Mouse (Mus musculus) left cerebral cortex, postnatal 14 days (tissue): ENCODE results near the gene Gm20481. TPM values are rescaled to one million over a fixed set of nuclear protein-coding genes. Genes with fewer than 3 reads are reported as not detected.
A peak's percentile ranks its signal among the peaks of the same experiment; 100 is the strongest.
"Not testable (repeated sequence)": the region's sequence is repeated elsewhere in the genome, so short reads cannot be mapped to it uniquely, and the experiment has no call there.

Experiments used
- DNase-seq, 2 experiments: peaks; one replicate each; pipeline ENCODE4 v3.0.0; 2021 to 2022; ENCODE audit warnings: low spot score in 2 of 2, mixed read lengths in 1 of 2
- intact Hi-C: fragments of 180-260 bp; cut with DNase I; formaldehyde crosslinking; loops from one replicate; pipeline ENCODE4 v1.15.1; 2025
- total RNA-seq, 2 experiments: library from RNA; stranded (reverse); gene quantifications; 2 replicates each; pipeline ENCODE4 v1.2.3; 2021

Gene Gm20481
- total RNA-seq, 2 experiments from 2014 or later = not detected

DNA sequence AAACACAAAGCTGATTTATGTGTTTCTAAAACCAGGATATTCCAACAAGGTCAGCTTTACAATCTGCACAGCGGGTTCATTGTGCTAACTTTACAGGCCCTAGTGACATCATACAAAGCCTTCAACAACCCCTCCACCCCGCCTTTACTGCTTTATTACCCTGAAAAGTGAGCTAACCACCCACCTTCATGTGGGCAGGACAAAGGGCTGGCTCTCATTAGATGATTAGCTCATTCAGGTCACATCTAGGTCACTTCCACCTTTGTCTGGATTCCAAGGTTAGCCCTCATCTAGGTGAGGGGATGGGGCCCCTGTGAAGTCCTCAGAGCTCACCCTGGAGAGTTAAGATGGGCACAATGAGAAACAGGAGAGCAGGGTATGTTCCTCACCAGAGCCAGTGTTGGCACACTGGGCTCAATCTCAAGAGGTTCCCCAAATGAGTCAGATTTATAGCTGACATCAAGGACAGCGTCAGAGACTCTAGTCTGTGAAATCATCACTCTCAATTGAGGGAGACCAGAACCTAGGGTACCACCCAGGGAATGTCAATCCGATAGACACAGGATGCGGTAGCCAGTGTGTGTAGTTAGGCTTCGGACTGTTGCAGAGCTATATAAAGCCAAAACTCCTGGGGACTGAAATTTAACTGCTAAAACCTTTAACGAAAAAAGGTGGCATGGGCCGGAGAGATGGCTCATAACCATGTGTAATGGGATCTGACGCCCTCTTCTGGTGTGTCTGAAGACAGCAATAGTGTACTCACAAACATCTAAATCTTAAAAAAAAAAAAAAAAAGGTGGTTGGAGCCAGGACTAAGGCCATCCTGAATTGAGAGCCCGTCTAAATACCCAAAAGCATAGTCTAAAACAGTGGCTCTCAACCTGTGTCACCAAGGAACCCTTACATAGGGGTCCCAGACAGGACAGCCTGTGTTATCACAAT, 18.9 kb upstream of the Gm20481 start:
- intact Hi-C loops = no loop called here
- no peak for DNase-seq

DNA sequence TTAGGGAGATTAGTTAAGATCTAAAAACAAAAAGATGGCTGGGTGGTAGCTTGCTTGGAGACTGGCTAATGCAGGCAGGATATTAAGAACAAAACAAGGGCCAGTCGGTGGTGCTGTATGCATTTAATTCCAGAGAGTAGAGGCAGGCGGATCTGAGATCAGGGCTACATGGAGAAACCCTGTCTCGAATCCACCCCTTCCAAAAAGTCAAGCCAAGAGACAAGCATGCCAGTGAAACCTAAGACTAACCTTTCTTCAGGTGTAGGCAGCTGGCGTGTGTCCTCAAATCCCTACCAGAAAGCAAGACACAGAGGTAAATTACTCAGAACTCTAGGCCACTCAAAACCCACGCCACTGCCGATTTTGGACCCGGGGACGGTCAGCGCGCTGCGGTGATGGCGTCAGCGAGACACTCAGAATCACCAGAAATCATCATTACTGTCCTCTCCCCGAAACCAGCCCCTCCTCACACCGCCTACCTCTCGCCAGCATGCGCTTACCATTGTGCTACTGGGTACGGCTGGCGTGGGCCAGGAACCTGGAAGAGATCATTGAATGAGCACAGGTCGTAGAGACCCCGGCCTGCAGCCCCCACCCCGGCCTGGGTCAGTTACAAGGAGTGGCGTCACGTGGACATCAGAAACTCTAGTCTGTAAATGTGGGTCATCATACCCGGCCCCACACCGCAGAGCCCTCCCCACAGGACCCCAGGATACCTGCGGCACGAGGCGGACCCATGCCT, 17.9 kb upstream of the Gm20481 start:
- intact Hi-C loops = loop anchor here (2.0 kb wide), 1 partner anchor 31 kb away; no protein-coding TSS in a partner anchor
- DNase-seq = peak; percentile 47 to 62

DNA sequence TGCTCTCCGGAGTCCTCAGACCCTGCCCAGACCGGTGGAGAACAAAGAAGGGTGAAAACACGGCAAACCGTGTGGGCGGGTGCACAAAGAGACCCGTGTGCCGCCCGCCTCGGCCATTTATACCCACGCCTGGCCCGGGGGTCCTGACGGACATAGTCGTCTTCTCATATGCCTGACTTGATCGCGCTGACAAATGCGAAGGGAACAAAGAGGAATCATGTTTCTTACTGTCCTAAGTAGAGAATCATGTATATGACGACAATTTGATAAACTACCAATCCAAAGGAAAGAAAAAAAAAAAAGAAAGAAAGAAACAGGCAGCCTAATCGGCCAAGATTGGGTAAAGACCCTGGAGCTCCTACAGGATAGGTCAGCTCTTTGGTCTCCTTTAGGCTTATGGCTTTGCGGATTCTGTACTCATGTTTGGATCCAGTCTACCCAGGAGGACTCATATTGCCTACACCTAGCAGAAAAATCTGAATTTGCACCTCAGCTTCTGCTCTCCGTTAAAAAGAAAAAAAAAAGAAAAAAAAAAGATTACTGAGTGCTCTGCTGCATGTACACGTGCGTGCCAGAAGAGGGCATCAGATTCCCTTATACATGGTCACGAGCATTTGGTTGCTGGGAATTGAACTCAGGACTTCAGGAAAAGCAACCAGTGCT, 17.2 kb upstream of the Gm20481 start:
- DNase-seq = peak; percentile 80 to 81
- intact Hi-C loops = loop anchor here (2.0 kb wide), 1 partner anchor 30 kb away; no protein-coding TSS in a partner anchor

DNA sequence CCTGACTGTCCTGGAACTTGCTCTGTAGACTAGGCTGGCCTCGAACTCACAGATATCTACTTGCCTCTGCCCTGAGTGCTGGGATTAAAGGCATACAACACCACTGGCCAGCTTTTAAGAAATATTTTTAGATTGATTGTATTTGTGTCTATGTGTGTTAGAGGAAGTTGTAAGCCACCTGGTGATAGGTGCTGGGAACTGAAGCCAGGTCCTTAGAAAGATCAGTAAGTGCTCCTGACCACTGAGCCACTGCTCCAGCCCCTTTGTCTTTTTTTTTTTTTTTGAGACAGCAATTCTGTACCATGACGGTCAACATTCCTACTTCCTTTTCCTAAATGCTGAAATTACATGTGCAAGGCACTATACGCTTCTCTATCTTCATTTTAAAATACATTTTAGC, 16.5 kb upstream of the Gm20481 start:
- DNase-seq = no peak
- intact Hi-C loops = loop anchor here (2.0 kb wide), 1 partner anchor 30 kb away; no protein-coding TSS in a partner anchor

DNA sequence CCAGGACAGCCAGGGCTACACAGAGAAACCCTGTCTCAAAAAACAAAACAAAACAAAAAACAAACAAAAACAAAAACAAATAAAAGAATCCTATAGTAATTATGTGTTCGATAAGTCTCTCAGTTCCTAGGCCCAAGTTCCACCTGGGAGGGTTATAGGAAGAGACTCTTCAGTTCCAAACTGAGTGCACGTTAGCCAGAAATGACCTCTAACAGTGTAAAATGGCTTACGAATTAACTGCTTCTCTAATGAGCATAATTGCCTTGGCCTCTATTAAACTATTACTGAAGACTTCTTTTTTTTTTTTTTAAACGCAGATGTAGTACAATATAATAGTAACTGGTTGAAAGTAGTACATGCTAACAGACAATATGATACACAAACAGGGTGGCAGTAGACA, 15.8 kb upstream of the Gm20481 start:
- intact Hi-C loops = loop anchor here (2.0 kb wide), 1 partner anchor 29 kb away; no protein-coding TSS in a partner anchor
- DNase-seq = no peak

DNA sequence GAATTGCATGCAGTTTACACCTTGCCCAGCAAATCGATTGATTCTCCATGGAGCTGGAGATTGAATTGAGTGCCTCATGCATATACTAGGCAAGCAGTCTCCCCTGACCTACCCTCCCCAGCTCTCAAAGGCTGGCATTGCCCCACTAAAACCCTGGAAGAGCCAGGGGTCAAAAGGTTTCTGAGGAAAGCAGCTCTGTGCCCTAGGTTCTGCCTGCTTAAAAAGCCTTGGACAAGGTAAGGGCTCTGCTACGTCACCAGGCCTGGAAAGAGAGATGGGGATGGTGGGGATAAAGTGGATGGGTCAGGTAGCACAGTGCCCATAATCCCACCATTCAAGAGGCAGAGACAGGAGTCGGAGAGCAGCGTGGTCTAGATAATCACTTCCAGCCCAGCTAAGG, 14.9 kb upstream of the Gm20481 start:
- no peak for DNase-seq
- intact Hi-C loops = no loop called here

DNA sequence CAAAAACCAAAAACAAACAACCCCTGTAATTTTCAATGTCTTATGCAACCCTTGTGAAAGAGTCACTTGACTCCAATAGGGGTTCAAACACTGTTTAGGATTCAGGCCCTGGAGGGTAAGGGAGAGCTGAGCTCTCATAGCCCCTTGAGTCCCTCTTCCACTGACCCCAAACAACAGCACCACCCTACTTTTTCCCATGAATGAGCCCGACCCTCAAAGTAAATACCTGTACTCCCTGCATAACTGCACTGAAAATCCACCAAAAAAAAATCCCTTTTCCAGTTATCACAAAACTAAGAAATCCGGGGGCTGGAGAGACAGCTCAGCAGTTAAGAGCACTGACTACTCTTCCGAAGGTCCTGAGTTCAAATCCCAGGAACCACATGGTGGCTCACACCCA, 13.8 kb upstream of the Gm20481 start:
- DNase-seq = no peak
- intact Hi-C loops = no loop called here

DNA sequence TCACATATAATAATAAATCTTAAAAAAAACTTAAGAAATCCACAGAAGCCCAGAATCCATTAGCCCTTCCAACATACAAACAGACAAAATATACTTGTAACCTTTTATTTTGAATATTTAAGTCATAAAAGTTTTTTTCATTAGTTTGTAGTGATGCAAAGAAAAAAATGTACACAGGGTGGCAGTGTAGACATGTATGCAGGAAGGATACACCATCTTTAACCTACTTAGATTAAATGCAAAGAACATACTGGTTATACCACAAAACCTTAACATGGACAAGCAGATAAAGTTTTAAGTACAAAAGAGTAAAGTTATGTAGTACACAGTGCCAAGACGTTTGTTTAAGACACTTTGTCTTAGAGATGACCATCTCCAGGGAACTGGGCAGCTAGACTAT, 13.4 kb upstream of the Gm20481 start:
- intact Hi-C loops = no loop called here
- DNase-seq = no peak

DNA sequence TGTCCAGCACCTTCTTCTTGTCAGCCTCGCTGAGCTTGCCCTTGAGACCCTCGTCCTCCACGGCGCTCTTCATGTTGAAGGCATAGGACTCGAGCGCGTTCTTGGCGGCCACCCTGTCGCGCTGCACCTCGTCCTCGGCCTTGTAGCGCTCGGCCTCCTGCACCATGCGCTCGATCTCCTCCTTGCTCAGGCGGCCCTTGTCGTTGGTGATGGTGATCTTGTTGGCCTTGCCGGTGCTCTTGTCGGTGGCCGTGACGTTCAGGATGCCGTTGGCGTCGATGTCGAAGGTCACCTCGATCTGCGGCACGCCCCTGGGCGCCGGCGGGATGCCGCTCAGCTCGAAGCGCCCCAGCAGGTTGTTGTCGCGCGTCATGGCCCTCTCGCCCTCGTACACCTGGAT, 12.4 kb upstream of the Gm20481 start:
- intact Hi-C loops, DNase-seq: not testable (repeated sequence)

DNA sequence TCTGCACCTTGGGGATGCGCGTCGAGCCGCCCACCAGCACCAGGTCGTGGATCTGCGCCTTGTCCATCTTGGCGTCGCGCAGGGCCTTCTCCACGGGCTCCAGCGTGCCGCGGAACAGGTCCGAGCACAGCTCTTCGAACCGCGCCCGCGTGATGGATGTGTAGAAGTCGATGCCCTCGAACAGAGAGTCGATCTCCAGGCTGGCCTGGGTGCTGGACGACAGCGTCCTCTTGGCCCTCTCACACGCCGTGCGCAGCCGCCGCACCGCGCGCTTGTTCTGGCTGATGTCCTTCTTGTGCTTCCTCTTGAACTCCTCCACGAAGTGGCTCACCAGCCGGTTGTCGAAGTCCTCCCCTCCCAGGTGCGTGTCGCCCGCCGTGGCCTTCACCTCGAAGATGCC, 11.7 kb upstream of the Gm20481 start:
- intact Hi-C loops, DNase-seq: not testable (repeated sequence)

DNA sequence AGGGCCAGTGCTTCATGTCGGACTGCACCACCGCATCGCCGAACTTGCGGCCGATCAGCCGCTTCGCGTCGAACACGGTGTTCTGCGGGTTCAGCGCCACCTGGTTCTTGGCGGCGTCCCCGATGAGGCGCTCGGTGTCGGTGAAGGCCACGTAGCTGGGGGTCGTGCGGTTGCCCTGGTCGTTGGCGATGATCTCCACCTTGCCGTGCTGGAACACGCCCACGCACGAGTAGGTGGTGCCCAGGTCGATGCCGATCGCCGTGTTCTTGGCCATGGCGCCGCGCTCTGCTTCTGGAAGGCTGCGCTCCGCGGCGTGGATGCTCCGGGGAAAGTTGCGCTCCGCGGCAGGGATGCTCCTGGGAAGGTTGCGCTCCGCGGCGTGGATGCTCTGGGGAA, 11.0 kb upstream of the Gm20481 start:
- intact Hi-C loops = not testable (repeated sequence)

DNA sequence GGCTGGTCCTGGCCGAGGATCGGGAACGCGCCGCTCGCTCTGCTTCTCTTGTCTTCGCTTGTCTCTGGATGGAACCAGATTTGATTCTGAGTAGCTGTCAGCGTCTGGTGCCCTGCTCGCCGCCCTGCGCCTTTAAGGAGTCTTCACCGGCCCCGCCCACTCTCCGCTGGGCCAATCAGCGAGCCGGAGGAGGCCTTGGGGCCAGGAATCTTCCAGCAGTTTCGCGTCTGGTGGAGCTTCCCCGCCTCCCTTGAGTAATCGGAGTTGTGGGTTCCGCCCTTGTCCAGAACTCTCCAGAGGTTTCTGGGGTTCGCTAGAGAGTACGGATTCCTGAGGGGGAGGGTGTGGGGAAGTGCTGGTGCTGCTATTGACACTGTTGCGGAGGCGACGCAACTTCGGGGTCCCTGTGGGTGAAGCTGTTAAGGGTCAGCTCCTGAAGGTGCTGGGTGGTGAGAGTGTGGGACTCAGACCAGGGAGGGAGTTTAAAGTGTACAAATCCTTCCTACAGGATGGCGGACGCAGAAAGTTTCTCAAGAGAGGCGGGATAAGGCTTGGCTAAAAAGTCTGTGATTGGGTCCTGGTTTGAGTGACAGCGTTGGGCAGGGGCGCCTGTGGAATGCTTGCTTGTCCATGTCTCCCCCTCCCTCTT, 10.5 kb upstream of the Gm20481 start, which contains the start of gene Hspa1b:
Hspa1b (minus strand) TSS at position 109 of the 649 bp plus-strand sequence.
- intact Hi-C loops = not testable (repeated sequence)
- DNase-seq = peak; percentile 67 to 79

More for the DNA sequence above, 11.0 kb upstream of the Gm20481 start:
- not testable (repeated sequence) for DNase-seq

DNA sequence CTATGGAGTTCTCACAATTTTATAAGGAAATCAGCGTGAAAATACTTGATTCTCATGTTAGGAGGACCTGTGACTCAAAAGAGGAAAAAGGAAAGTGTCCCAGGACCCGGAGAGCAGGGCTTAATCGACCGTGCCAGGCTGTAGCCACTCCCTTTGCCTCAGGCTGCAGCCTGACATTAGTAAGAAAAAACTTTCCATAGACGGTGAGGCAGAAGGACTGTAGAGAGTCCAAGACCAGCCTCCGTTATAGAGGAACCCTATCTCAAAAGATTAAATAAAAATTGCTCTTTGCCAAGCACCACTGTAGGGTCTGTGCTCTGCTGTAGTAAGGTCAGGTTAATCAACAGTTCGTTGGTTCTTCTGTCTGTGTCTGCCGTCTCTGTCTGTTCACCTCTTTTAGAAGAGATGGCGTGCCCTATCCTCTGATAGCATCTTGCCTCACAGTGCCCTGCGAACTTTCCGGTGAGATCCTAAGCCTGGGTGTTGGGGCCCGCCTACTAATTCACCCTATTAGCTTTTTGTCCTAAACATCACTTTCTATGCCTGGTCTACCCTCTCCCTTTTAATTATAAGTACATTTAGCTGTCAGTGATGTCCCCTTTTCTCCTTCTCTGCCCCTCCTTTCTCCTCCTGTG, 9.7 kb upstream of the Gm20481 start:
- no peak for DNase-seq
- intact Hi-C loops = no loop called here

DNA sequence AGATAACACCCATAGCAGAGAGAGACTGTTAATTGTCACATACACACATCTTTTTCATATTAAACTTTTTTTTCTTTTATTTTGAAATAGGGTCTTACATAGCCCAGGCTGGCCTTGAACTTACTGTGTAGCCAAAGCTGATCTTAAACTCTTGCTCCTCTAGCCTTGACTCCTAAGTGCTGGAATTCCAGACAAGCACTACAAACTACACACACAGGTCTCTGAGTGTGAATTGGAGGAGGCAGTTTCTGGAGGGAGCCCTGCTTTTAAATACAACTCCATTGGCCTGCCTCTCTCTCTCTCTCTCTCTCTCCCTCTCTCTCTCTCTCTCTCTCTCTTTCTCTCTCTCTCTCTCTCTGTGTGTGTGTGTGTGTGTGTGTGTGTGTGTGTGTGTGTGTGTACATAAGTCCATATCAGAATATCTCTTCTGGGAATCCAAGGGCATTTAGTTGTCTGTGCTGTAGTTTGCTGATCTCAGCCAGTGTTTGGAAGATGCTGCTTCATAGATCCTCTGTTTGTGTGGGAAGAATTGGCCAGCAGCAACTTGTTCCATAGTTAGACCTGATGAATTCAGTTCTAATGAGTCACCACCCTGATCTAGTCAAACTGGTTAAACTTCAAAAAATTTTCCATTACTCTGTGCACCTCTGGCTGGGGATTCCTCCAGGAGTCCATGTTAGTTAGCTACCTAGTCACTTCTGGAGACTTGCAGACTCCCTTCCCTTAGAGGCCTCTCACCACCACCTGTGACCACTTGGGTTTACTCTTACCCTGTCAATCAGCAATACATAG, 8.8 kb upstream of the Gm20481 start:
- intact Hi-C loops = no loop called here
- no peak for DNase-seq

DNA sequence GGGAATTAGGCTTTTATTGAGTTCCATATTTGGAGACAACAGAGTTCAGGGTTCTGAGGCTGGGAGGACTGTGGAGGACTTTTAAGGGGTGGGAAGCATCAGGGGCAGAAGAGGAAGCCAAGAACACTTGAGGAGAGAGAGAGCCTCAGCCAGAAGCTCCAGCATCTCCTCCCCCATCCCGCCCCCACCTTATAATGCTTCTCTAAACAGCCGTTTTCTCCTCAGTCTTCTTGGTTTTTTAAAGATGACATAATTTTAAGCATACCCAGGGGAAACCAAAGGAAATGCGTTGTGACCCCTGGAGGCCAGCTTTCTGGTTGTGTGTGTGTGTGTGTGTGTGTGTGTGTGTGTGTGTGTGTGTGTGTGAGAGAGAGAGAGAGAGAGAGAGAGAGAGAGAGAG, 7.6 kb upstream of the Gm20481 start:
- intact Hi-C loops = no loop called here
- no peak for DNase-seq

DNA sequence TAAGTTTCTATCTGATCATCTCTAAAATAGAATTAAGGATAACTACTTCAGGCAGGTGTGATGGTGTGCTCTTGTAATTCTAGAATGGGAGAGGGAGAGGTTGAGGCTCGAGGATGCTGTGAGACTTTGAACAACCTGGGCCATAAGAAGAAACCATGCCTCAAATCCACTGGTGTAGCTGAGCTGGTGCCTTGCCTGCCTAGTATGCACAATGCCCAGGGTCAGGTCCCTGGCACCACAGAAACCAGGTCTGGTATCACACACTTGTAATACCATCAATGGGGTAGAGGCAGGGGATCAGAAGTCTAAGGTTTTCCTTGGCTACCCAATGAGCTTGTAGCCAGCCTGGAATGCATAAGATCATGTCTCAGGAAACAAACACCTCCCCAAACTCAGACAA, 6.9 kb upstream of the Gm20481 start:
- intact Hi-C loops = no loop called here

DNA sequence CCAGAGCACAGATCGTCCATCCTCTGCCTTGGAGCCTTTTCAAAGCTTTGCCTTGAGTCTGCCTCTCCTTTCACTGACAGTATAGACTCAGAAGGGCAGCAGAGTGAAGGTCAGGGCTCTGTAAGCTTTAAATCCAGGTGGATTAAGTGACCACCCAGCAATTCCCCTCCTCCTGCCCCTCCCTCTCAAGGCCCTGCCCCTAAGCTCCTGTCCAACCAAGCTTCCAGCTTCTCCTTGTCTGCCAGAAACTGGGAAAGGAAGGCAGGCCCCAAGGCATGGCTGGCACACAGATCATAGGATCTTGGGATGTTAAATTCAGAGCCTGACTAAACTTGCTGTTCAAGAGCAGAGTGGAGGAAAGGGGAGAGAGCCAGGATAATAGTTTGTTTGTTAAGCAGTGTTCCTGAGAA, 5.1 kb upstream of the Gm20481 start:
- intact Hi-C loops = no loop called here
- DNase-seq = no peak

More for the DNA sequence above, 6.9 kb upstream of the Gm20481 start:
- DNase-seq = no peak

DNA sequence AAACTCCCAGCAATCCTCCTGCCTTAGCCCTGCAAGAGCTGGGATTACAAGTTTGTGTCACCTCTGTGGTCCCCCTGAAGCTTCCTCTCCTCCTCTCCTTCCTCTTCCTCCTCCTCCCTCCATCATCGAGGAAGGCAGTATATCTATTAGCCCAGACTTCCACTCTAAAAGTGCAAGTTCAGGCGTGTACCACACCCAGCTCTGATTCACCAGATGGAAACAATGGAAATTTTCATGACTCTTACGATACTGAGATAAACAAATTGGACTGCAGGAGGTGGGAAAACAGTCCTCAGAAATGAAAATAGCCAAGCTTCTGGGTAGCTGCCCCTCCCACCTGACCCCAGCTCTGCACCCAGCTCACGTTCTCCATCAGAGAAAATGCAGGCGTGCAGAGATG, 4.1 kb upstream of the Gm20481 start:
- DNase-seq = no peak
- intact Hi-C loops = no loop called here
